Mouse (Mus musculus) adrenal gland, adult 2 months (tissue): ENCODE results near the gene C2. TPM values are rescaled to one million over a fixed set of nuclear protein-coding genes. Genes with fewer than 3 reads are reported as not detected.
"Not testable (repeated sequence)": the region's sequence is repeated elsewhere in the genome, so short reads cannot be mapped to it uniquely, and the experiment has no call there.

ENCODE experiments used
- DNase-seq: peaks from one replicate; pipeline ENCODE4 v3.0.0; 2021
- polyA plus RNA-seq: library from polyadenylated mRNA; depleted of rRNA; stranded (reverse); fragments of >200 nt; gene quantifications from 2 replicates; pipeline ENCODE4 v1.2.3, GENCODE M21; 2012
- total RNA-seq, 2 experiments: library from RNA; stranded (reverse); gene quantifications; 2 replicates each; pipeline ENCODE4 v1.2.3; 2021

C2 gene
- total and polyA plus RNA-seq, 3 experiments, result 70.7 to 105 (median 81.4) TPM

GRCm38 (mm10) chr17:34911945-34912351 lies 13.9 kb upstream of the C2 start:
- DNase-seq, result peak; percentile 77

- no peak for DNase-seq
These were observed 12.9 kb upstream of the C2 start for GRCm38 (mm10) chr17:34910982-34911381.

- no peak for DNase-seq
These were observed 4.8 kb upstream of the C2 start for GRCm38 (mm10) chr17:34902895-34903294.

GRCm38 (mm10) chr17:34901948-34902347 lies 3.9 kb upstream of the C2 start:
- DNase-seq, result not testable (repeated sequence)

- DNase-seq, result not testable (repeated sequence)
These were observed 2.8 kb upstream of the C2 start for GRCm38 (mm10) chr17:34900826-34901225.

- DNase-seq, result no peak
These were observed 1.8 kb upstream of the C2 start for GRCm38 (mm10) chr17:34899890-34900243.

GRCm38 (mm10) chr17:34899053-34899889 lies 1.2 kb upstream of the C2 start:
- DNase-seq, result peak; percentile 82

GRCm38 (mm10) chr17:34898706-34899052 lies 614 bp upstream of the C2 start:
- no peak for DNase-seq

GRCm38 (mm10) chr17:34897373-34898159 lies 499 bp downstream of the C2 start:
- DNase-seq, result no peak

GRCm38 (mm10) chr17:34896366-34896765 lies 1.7 kb downstream of the C2 start:
- DNase-seq, result no peak

- DNase-seq, result no peak
These were observed 2.3 kb downstream of the C2 start for GRCm38 (mm10) chr17:34895724-34896123.

- DNase-seq, result peak; percentile 84
These were observed 3.1 kb downstream of the C2 start for GRCm38 (mm10) chr17:34894801-34895530.

- peak; percentile 97 for DNase-seq
These were observed 3.9 kb downstream of the C2 start for GRCm38 (mm10) chr17:34894074-34894597.

- DNase-seq, result no peak
These were observed 4.8 kb downstream of the C2 start for GRCm38 (mm10) chr17:34893072-34893824.

GRCm38 (mm10) chr17:34891377-34891776 lies 6.7 kb downstream of the C2 start:
- no peak for DNase-seq

- DNase-seq, result no peak
These were observed 7.9 kb downstream of the C2 start for GRCm38 (mm10) chr17:34890074-34890743.

- DNase-seq, result no peak
These were observed 10.1 kb downstream of the C2 start for GRCm38 (mm10) chr17:34887942-34888341.

GRCm38 (mm10) chr17:34885615-34886014 lies 12.4 kb downstream of the C2 start:
- DNase-seq, result no peak

GRCm38 (mm10) chr17:34884704-34885103 lies 13.4 kb downstream of the C2 start:
- no peak for DNase-seq

- DNase-seq, result no peak
These were observed 14.7 kb downstream of the C2 start for GRCm38 (mm10) chr17:34883332-34883731.

GRCm38 (mm10) chr17:34881683-34882310 lies 16.3 kb downstream of the C2 start, which contains the start of gene Gm20547:
Gene Gm20547, minus strand, starts transcription at chr17:34882042.
- peak; percentile 64 for DNase-seq
